In the genomic region with DNA sequence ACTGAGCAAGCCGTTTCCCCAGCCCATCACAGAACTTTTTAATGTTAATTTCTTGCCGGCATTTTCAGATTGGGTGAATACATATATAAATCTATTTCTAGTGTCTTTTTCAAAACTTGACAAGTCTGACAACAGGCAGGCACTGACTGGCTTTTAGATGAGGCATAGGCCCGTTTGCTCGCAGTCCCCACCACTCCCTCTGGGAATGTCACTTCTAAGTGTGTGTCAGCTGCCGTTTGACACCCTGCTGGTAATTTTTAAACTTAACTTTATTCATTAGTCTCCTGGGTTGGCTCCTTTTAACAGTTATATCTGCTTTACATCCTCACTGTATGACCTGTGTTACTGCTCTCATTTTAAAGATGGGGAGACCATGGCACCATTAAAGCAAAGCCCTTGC, we compare ENCODE assay signal across 18 mouse cellular contexts. TPM values are rescaled to one million over a fixed set of nuclear protein-coding genes. Genes with fewer than 3 reads are reported as not detected.
DNase-seq lines count a peak whose midpoint lies in the region; ATAC-seq and TF ChIP-seq lines count a peak whose summit lies in the region.
"Had no signal": no experiment of that assay in that cellular context is flagged by ENCODE, and none has a peak within 500 bp of the region (broad histone marks: within the 10 kb centered on the region; RNA-seq: fewer than 3 reads in every experiment).

No protein-coding gene starts in this region.

- no peak overlapping the region for H3K27ac ChIP-seq in forebrain, embryonic 15.5 days (replicated peaks)
- H3K27ac ChIP-seq in forebrain, embryonic 11.5 days (ENCODE audit: low read depth, low read length): no peak overlapping the region
- 0 out of 2 replicates have a peak overlapping the region, but pooled peaks have one; percentile 11 for H3K27ac ChIP-seq in intestine, embryonic 16.5 days (ENCODE audit: low read length)
- H3K27ac ChIP-seq in intestine, postnatal 0 days (ENCODE audit: low read depth, low read length): no peak overlapping the region
- no peak overlapping the region for H3K27ac ChIP-seq in midbrain, embryonic 11.5 days (ENCODE audit: low read depth, low read length)
- H3K27ac ChIP-seq in midbrain, embryonic 10.5 days (replicated peaks): no peak overlapping the region
- H3K27ac ChIP-seq: forebrain, embryonic 10.5 days; hindbrain, embryonic 12.5 days; hindbrain, embryonic 15.5 days had no signal

- TF ChIP-seq CTCF in intestine, postnatal 0 days (IDR thresholded peaks at IDR 0.05; ENCODE audit: low read depth): no peak

- WGBS in forebrain, embryonic 15.5 days: 75% methylated on average over 5 of the region's 5 CpGs
- 84% methylated on average over 5 of the region's 5 CpGs for WGBS in forebrain, embryonic 11.5 days
- WGBS in intestine, embryonic 16.5 days: 78% methylated on average over 5 of the region's 5 CpGs
- 74% methylated on average over 5 of the region's 5 CpGs for WGBS in intestine, postnatal 0 days
- WGBS in midbrain, embryonic 11.5 days: 81% methylated on average over 5 of the region's 5 CpGs
- 88% methylated on average over 5 of the region's 5 CpGs for WGBS in midbrain, embryonic 10.5 days

- no peak overlapping the region for H3K4me3 ChIP-seq in forebrain, embryonic 15.5 days
- H3K4me3 ChIP-seq in forebrain, embryonic 11.5 days (ENCODE audit: low read depth, low read length): no peak overlapping the region
- H3K4me3 ChIP-seq in intestine, embryonic 16.5 days (ENCODE audit: low read length): no peak overlapping the region
- H3K4me3 ChIP-seq in intestine, postnatal 0 days (ENCODE audit: low read depth, low read length): no peak overlapping the region
- H3K4me3 ChIP-seq in midbrain, embryonic 11.5 days (ENCODE audit: low read depth, low read length): no peak overlapping the region
- H3K4me3 ChIP-seq in midbrain, embryonic 10.5 days: no peak overlapping the region
- H3K4me3 ChIP-seq: forebrain, embryonic 10.5 days; hindbrain, embryonic 12.5 days; hindbrain, embryonic 15.5 days had no signal

- no peak overlapping the region for H3K4me2 ChIP-seq in forebrain, embryonic 15.5 days (replicated peaks)
- no peak overlapping the region for H3K4me2 ChIP-seq in forebrain, embryonic 11.5 days (ENCODE audit: low read depth, low read length, severe bottlenecking)
- no peak overlapping the region for H3K4me2 ChIP-seq in intestine, embryonic 16.5 days (ENCODE audit: low read depth, low read length)
- H3K4me2 ChIP-seq in intestine, postnatal 0 days (replicated peaks; ENCODE audit: low read depth): no peak overlapping the region
- H3K4me2 ChIP-seq in midbrain, embryonic 11.5 days: no peak overlapping the region
- H3K4me2 ChIP-seq: heart, embryonic 11.5 days; hindbrain, embryonic 12.5 days; hindbrain, embryonic 15.5 days had no signal

- ATAC-seq in forebrain, embryonic 15.5 days (replicated peaks): peak; percentile 11; the same call in 1 of the 2 replicates
- no peak for ATAC-seq in forebrain, embryonic 11.5 days (replicated peaks; ENCODE audit: low FRiP score)
- ATAC-seq in intestine, embryonic 16.5 days: no peak
- ATAC-seq in intestine, postnatal 0 days: no peak
- no peak for ATAC-seq in midbrain, embryonic 11.5 days (ENCODE audit: low FRiP score)
- ATAC-seq: Patski had no signal

- no peaks in the 10 kb centered on the region for H3K27me3 ChIP-seq in forebrain, embryonic 15.5 days
- no peaks in the 10 kb centered on the region for H3K27me3 ChIP-seq in forebrain, embryonic 11.5 days (ENCODE audit: control insufficient read depth, insufficient read depth, low read length)
- H3K27me3 ChIP-seq in intestine, embryonic 16.5 days (replicated peaks; ENCODE audit: control insufficient read depth, insufficient read depth, low read length): no peaks in the 10 kb centered on the region
- H3K27me3 ChIP-seq in intestine, postnatal 0 days (replicated peaks; ENCODE audit: control insufficient read depth, insufficient read depth, low read length): no peaks in the 10 kb centered on the region
- no peaks in the 10 kb centered on the region for H3K27me3 ChIP-seq in midbrain, embryonic 11.5 days (ENCODE audit: control insufficient read depth, insufficient read depth, low read length)
- no peaks in the 10 kb centered on the region for H3K27me3 ChIP-seq in midbrain, embryonic 10.5 days (ENCODE audit: low read depth, poor library complexity, severe bottlenecking)
- H3K27me3 ChIP-seq: hindbrain, embryonic 12.5 days; hindbrain, embryonic 15.5 days had no signal

- H3K9me3 ChIP-seq in forebrain, embryonic 15.5 days: no peaks in the 10 kb centered on the region
- H3K9me3 ChIP-seq in forebrain, embryonic 11.5 days (ENCODE audit: control insufficient read depth, low read length): no peaks in the 10 kb centered on the region
- no peaks in the 10 kb centered on the region for H3K9me3 ChIP-seq in intestine, embryonic 16.5 days (ENCODE audit: control insufficient read depth, low read length)
- H3K9me3 ChIP-seq in intestine, postnatal 0 days (ENCODE audit: control insufficient read depth): no peaks in the 10 kb centered on the region
- H3K9me3 ChIP-seq in midbrain, embryonic 11.5 days (ENCODE audit: control insufficient read depth, low read length): no peaks in the 10 kb centered on the region
- no peaks in the 10 kb centered on the region for H3K9me3 ChIP-seq in midbrain, embryonic 10.5 days (replicated peaks)
- H3K9me3 ChIP-seq: forebrain, embryonic 10.5 days; hindbrain, embryonic 12.5 days; hindbrain, embryonic 15.5 days had no signal

- H3K4me1 ChIP-seq in forebrain, embryonic 15.5 days: peaks cover 10% of the 10 kb centered on the region
- no peaks in the 10 kb centered on the region for H3K4me1 ChIP-seq in forebrain, embryonic 11.5 days (replicated peaks; ENCODE audit: control insufficient read depth, insufficient read depth, low read length)
- H3K4me1 ChIP-seq in intestine, embryonic 16.5 days (ENCODE audit: control insufficient read depth, insufficient read depth, low read length): 0 out of 2 replicates have a peak, but pooled peaks cover 4% of the 10 kb centered on the region
- no peaks in the 10 kb centered on the region for H3K4me1 ChIP-seq in intestine, postnatal 0 days (replicated peaks; ENCODE audit: control insufficient read depth, insufficient read depth, low read length)
- no peaks in the 10 kb centered on the region for H3K4me1 ChIP-seq in midbrain, embryonic 11.5 days (ENCODE audit: control insufficient read depth, insufficient read depth, low read length)
- no peaks in the 10 kb centered on the region for H3K4me1 ChIP-seq in midbrain, embryonic 10.5 days

- H3K36me3 ChIP-seq in forebrain, embryonic 15.5 days: no peaks in the 10 kb centered on the region
- no peaks in the 10 kb centered on the region for H3K36me3 ChIP-seq in forebrain, embryonic 11.5 days (ENCODE audit: control insufficient read depth, insufficient read depth, low read length)
- no peaks in the 10 kb centered on the region for H3K36me3 ChIP-seq in intestine, embryonic 16.5 days (ENCODE audit: control insufficient read depth, insufficient read depth, low read length)
- H3K36me3 ChIP-seq in intestine, postnatal 0 days (ENCODE audit: control insufficient read depth, insufficient read depth): no peaks in the 10 kb centered on the region
- H3K36me3 ChIP-seq in midbrain, embryonic 11.5 days (ENCODE audit: control insufficient read depth, insufficient read depth, low read length): no peaks in the 10 kb centered on the region
- no peaks in the 10 kb centered on the region for H3K36me3 ChIP-seq in midbrain, embryonic 10.5 days
- H3K36me3 ChIP-seq: forebrain, embryonic 10.5 days; G1E; hindbrain, embryonic 12.5 days; hindbrain, embryonic 15.5 days had no signal

- no peak for DNase-seq in forebrain, embryonic 11.5 days (ENCODE audit: low spot score)
- peak; percentile 69 for DNase-seq in midbrain, embryonic 11.5 days (ENCODE audit: low spot score, missing footprints)
- no peak for DNase-seq in midbrain, embryonic 10.5 days (ENCODE audit: low spot score)
- DNase-seq: adrenal gland, postnatal 10 days; adrenal gland, postnatal 36 days; B cell, adult 2 months; gastrocnemius, postnatal 10 days; heart, adult 11 months; kidney, adult 18-20 months had no signal

- no peak overlapping the region for H3K9ac ChIP-seq in forebrain, embryonic 15.5 days (replicated peaks)
- H3K9ac ChIP-seq in forebrain, embryonic 11.5 days (ENCODE audit: low read length): no peak overlapping the region
- no peak overlapping the region for H3K9ac ChIP-seq in intestine, embryonic 16.5 days (ENCODE audit: low read depth, low read length)
- H3K9ac ChIP-seq in intestine, postnatal 0 days (ENCODE audit: low read depth, low read length): no peak overlapping the region
- H3K9ac ChIP-seq in midbrain, embryonic 11.5 days (ENCODE audit: low read length): no peak overlapping the region
- H3K9ac ChIP-seq: hindbrain, embryonic 12.5 days; hindbrain, embryonic 15.5 days had no signal

RNA-seq across cellular contexts. Expression of a gene that starts 21.2 kb away (rescaled TPM):
- 5.9 and 6.4 TPM in 2 replicates for polyA plus RNA-seq in forebrain, embryonic 15.5 days (2015; fragmentation: Nextera tagmentation; extraction: Ambion mirVana)
- 7.4 TPM in 2 replicates for polyA plus RNA-seq in forebrain, embryonic 11.5 days (2014; fragmentation: Nextera tagmentation; extraction: Ambion mirVana)
- 5.8 and 5.9 TPM in 2 replicates for polyA plus RNA-seq in intestine, embryonic 16.5 days (2015; fragmentation: Nextera tagmentation; extraction: Ambion mirVana)
- polyA plus RNA-seq in intestine, postnatal 0 days (2015; fragmentation: Nextera tagmentation; extraction: Ambion mirVana): 4.5 and 4.8 TPM in 2 replicates
- polyA plus RNA-seq in midbrain, embryonic 11.5 days (2014; fragmentation: Nextera tagmentation; extraction: Ambion mirVana): 11.1 and 11.4 TPM in 2 replicates
- polyA plus RNA-seq in midbrain, embryonic 10.5 days (2016; fragmentation: Nextera tagmentation; extraction: Ambion mirVana): 15.0 and 19.6 TPM in 2 replicates
- polyA plus RNA-seq: G1E had no signal
